Mouse (Mus musculus) adrenal gland, postnatal 14 days (tissue): Measurements from ENCODE around the gene Gm17018. TPM values are rescaled to one million over a fixed set of nuclear protein-coding genes. Genes with fewer than 3 reads are reported as not detected.
"Not testable (repeated sequence)": the region's sequence is repeated elsewhere in the genome, so short reads cannot be mapped to it uniquely, and the experiment has no call there.

Experiments
- DNase-seq: peaks from one replicate; pipeline ENCODE4 v3.0.0; 2021; ENCODE audit warnings: mixed read lengths
- long read RNA-seq, 2 experiments: library from polyadenylated mRNA; stranded (forward); transcript quantifications; one replicate each; pipeline ENCODE4 v2.0.0; 2021
- total RNA-seq: library from RNA; stranded (reverse); gene quantifications from 2 replicates; pipeline ENCODE4 v1.2.3, GENCODE M21; 2021

Gm17018 gene
- total RNA-seq: 21.1 and 22.6 TPM in 2 replicates
- long read RNA-seq, experiment 1, transcript Gm17018-201 (6 exons, 1,353 nt): major isoform, 46 of 59 reads
- long read RNA-seq, experiment 1, partial matches to known transcripts: 1 of 59 reads
- long read RNA-seq, experiment 1, other reads (novel, unspliced or antisense): 12 of 59 reads
- long read RNA-seq, experiment 2, transcript Gm17018-201 (6 exons, 1,353 nt): major isoform, 27 of 37 reads
- long read RNA-seq, experiment 2, partial matches to known transcripts: 1 of 37 reads
- long read RNA-seq, experiment 2, other reads (novel, unspliced or antisense): 8 of 37 reads

DNA sequence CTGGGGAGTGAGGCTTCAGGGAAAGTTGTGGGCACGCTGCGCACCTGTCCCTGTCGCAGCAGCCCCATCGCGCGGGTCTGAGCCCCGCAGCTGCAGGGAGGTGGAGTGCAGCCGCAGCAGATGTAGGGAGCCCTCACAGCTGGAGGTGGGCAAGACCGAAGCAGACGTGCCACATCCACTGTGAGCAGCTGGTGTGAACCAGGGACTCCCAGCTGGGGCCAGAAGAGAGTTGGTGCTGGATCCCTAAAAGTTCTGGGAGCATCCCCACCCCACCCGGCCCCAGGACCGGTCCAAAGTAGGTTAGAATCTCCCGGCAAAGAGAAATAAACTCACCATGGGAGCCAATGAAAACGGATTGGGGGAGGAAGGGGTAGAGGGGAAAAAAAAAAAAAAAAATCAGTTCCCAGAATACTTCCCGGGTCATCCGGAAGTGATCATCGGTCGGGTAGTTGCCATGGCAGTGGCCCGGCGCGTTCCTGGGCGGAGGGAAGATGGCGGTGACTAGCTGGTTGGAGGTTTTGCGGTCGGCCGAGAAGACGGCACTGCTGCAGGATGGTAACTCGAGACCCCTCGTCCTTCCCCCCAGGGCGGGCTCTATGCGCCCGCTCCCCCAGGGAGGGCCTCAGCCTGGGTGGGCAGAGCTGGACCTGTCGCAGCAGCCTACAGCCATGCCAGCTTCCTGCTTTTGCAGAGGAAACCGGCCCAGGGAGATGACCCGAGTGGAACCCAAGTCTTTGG lies at the start of gene Gm17018, which contains the start of gene Poll:
TSS of gene Gm17018 (plus strand) at position 463 of the 738 bp plus-strand sequence.
TSS of gene Poll (minus strand) at position 379 of the 738 bp plus-strand sequence.
- DNase-seq: peak; percentile 95

DNA sequence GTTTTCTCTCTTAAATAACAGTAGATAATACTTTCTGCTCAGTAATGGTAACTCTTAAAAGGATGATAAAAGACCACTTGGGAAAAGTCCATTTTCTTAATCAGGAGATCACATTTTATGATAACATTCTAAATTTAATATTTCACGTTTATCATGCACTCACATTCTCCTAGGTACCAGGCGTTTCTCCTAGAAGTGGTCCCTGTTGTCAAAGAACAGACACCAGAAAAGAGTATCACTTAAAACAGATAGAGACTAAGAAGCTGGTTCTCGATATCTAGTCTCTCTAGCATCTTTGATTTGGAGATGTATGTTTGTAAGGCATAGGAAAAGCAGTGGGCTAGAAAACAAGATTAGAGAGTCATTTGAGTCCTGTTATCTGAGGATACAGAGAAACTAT lies 49.7 kb upstream of the Gm17018 start:
- no peak for DNase-seq

DNA sequence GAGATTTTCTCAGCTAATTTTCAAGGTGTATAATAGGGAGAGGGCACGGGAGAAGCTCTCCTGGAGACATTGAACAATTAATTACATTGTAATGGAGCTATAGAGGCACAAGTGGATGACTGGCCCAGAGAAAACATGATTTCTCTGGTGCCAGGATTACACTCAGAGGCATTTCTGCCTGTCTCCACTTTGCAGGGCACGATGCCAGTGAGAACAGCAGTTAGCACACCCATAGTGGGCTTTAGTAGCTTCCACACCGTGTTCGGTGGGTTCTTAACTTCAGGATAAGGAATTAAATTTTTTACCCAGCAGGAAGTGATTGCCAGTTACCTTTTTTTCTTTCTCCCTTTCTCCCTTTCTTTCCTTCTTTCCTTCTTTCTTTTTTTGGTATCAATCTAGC lies 49.0 kb upstream of the Gm17018 start:
- DNase-seq: no peak

DNA sequence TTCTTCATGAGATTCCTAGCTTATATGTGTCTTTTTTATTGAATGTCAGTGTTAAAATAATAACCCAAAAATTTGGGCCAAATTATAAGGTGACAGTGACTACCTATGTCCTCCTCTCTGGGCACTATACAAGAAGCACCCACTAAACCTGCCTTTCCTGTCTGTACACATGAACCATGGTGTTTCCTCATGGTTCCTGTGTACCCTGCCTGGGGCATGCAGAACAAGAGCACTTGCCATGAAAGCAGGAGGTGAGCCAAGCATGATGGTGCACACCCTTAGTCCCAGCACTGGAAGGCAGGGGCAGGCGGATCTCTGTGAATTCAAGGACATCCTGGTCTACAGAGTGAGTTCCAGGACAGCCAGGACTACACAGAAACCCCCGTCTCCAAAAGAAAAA lies 45.1 kb upstream of the Gm17018 start:
- DNase-seq: no peak

DNA sequence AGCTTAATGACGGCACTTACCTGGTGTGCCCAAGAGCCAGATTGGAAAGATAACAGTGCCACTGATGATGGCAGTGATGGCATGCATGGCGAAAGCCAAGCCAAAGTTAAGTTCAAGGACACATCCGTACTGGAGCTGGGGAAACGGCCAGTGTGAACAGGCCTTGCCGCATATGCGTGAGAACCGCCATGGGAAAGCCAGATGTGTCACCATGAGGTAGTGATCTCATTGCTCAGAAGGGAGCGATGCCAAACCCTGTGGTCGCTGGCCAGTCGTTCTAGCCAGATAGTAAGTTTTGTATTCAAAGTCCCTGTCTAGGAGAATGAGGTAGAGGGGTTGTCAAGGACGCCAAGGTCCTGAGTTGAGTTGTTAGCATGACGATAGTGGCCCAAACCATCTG lies 44.2 kb upstream of the Gm17018 start:
- DNase-seq: peak; percentile 47

DNA sequence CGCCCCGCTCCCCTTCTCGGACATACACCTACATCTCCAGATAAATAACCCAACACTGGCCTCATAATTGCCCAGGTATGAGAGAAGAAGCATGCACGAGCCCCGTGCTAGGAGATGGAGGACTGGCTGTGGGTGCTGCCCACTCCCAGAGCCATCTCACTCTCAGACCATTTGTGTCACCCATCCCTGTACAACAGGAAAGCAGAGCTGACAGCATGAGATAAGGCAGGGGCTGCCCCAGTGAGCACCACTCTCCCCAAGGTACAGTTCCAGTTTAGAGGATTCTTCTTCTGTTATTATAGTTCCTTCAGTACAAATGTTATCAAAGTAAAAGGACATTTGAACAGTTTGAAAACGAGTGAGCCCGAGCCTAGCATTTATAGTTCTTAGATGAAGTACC lies 33.0 kb upstream of the Gm17018 start:
- DNase-seq: no peak

DNA sequence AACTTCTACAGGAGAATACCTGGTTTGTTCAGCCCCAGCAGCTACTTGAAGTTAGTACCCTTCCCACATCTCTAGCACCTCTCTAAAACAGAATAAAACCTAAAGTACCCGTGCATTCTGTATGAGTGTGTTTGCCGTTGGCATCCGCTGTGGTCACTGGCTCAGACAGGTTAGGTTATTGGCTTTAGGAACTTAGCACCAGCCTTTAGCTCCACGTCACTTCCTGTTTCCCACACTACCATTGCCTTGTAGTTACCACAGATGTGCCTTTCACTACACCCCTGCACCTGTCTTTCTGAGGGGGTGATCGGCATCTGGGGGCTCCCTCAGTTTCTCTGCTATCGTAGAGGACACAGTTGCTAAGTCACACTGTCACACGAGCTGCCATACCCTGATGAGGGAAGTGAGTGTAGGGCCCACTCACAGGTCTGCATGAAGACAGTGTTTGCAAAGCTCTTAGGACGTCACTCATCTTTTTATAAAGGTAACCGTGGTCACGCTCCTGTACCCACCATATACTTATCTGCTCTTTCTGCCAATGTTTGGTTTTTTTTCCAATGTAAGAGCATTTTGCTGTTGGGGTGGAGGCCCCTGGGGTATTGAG lies 32.4 kb upstream of the Gm17018 start:
- DNase-seq: no peak

DNA sequence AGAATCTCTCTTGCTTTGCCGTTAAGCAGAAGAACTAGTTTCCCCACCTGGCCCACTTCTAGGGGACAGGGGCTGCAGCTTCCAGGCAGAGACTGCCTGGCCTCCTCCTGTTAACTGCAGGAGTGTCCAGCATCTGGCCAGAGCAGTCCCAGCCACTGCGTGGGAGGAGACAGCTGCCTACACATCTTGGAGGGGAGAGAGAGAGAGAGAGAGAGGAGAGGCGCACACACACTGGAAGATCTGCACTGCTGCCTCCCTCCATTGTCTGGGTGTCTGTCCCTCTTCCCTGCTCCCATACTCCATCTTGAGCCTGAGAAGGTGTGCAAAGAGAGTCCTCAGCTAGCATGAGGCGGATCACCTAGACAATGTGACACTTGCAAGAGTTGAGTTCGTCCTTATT lies 31.1 kb upstream of the Gm17018 start:
- DNase-seq: no peak

DNA sequence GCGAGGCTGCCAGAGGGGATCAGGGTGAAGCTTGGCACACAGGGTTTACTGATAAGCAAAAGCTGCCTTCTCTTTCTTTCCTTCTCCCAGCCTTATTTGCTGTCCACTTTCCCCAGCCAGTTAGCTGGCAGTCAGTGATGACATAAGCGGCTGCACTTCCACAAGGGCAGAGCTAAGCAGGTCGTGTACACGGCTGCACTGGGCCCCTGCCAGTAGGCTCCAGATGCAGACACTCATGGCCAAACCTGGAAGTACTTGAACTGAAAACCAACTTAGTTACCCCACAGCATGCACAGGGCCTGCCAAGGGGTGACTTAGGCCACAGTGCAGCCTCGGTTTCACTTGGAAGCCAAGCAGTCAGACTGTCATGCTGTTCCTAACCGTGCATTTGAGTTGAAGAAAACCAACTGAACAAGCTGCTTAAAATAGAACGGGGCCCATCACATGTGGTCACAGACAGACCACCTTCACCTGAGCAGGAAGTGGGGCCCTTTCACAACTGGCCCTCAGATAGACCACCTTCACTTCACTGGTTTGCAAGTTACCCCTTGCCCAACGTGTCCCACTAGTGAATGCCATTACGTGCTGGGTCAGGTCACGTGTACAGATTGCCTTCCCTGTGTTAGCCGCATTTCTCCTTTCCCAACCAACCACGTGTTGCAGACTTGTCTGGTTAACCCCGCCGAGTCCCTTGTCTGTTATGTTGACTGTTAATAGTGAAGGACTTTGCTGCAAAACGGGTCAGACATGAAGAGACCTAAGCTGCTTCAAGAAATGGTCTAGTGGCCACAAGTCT lies 30.0 kb upstream of the Gm17018 start:
- DNase-seq: peak; percentile 73

DNA sequence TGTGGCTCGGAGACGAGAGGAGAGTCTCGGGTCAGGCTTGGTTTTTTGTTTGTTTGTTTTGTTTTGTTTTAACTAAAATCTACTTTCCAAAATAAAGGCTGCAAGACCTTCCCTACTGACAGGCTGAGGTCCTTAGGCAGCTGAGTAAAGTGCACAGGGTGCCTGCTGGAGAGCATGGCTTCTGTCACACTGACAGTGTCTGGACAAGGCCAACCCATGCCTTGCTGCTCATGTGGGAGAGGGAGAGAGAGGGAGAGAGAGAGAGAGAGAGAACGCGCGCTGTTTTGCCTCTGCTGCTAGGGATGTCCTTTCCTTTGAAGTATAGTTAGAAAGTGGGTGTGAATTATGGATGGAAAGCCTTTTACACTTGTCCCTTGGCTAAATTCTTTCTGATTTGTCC lies 28.9 kb upstream of the Gm17018 start:
- DNase-seq: no peak

DNA sequence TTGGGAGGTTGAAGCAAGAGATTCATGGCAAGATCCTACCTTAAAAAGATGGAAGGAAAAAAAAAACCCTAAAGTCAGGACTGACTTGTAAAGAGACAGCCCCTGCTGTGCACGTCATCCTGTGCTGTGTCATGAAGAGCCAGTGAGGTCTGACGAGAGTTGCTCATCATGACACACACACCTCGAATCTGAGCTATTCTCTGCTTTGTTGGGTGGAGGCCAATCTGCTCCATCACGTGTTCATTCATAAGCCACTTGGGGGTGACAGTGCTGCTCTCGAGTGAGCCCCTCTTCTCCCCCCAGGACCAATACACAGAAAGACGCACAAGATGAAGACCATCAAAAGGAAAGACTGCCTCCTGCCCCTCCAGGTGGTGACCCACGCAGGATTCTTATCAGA lies 26.8 kb upstream of the Gm17018 start:
- peak; percentile 53 for DNase-seq

DNA sequence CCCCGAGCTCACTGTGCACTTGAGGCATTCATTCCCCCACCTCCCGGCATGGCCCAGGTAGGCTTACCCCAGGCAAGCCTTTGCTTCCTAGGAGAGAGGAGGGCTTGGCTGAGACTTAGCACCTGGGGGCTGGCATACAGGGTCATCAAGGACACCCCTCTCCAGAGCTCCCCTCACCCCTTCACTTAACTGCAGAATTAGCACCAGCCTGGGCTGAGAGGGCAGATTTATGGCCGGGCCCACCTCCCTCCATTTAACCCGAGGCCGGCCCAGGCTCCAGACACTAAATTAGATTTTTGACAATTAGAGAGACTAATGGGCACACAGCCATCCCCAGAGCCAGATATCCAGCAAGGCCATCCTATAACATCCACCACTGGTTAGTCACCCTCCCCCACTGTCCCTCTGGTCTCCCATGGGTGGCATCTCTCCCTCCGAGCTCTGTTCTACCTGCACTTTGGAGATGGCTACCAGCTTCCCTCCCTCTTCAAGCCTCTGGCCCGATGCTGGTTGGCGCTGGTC lies 25.1 kb upstream of the Gm17018 start:
- peak; percentile 61 for DNase-seq

DNA sequence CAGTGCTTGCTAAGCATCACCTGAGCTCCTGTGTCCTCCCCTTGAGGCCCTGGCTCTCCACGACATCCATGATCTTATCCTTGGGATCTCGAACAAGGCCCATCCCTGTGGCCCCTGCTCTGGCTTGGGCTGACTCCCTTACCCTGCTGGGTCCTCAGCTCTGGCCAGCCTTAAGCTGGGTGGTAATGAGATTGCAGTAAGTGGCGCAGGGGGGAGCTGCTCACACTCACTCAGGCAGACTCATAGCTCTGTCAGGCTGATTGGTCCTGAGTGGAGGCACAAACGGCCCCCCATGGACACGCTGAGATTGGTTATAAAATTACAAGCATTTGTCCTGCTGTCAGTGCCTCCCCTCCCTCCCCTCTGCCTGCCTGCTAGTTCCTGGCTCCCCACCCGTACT lies 24.5 kb upstream of the Gm17018 start:
- DNase-seq: no peak

DNA sequence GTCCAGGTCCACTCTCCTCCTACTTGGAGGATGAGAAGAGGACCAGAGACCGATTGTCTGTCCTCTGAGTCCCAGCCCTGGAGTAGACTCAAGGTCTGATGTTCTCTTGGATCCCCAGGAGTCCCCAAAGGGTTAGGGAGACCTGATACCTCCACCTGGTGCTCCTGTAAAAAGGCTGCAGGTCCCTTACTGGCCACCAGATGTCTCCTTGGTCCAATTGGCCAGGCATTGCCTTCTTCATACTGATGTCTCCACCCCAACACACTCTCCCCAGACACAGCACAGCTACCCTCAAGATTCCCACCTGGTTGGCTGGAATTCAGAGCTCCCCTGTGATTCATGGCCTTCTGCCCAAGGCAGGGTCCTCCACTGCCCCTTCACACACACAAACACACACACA lies 22.9 kb upstream of the Gm17018 start:
- peak; percentile 65 for DNase-seq

DNA sequence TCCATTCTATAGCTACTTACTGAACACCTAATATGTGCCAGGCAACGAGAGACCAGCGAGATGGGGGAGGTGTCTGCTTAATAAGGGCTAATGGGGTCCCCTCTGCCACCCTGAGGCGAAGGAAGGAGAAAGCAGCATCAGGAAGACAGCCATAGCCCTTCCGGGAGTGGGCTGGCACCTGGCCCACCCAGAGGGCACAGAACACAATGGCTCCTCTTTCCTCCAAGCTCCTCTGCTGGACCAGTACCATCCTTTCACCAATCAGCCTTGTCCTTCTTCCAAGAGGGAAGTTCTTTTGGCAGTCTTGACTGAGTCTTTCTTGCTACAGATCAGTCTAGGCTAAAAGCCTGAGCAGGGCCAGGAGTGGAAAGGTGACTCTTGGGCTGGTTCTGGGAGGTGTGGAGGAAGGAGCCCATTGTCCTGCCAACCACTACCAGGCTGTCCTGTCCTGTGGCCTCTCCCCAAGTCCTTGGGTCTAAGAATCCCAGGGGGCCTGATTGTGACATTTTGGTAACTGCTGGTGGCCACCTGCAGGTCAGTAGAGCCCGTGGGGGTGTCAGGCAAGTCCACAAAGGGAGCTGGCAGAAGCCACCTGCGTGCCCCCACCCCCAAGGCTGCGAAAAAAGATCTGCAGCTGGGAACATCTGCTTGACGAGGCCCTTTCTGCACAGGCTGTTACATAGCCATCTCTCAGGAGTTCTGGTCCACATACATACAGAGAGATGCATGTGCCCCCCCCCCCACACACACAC lies 19.6 kb upstream of the Gm17018 start:
- peak; percentile 39 for DNase-seq

DNA sequence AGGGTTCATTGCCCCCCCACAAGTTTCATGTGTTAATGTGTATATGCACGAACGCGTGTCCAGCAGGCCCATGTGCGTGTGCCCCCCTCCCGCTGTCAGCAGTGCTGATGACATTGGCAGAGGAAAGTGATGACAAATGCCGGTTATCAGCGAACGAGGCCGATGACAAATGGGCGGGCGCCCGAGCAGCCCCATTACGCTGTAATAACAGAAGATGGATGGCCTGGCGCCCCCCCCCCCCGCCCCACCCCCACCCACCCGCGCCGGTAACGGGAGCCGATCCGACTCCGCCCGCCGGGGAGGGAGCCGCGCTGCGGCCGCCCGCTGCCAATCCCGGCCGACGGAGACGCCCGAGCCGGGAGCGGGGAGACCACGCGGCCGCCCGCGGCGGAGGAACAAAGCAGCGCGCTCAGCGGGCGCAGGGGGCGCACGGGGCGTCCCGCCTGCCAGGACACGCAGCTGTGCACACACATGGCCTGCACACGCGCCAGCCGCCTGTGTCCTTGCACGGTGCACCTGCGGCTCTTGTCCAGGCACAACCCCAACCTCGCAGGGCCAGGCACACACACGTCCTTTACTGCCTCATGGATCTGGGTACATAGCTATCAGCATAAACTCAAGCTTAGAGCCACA lies 18.9 kb upstream of the Gm17018 start:
- peak; percentile 75 for DNase-seq

DNA sequence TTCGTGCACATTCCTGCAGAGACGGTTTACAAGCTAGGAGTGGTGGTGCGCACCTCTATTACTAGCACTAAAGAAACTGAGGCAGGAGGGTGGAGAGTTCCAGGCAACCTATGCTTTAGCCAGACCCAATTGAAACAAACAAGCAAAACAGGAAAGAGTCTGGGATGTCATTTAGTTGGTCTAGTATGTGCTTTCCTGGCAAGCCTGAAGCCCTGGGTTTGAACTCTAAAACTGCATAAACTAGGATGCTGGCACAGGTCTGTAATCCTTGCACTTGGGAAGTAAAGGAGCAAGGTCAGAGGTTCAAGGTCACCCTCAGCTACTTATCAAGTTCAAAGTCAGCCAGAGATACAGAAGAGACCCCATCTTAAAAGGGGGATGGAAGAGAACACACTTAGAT lies 18.4 kb upstream of the Gm17018 start:
- DNase-seq: no peak

DNA sequence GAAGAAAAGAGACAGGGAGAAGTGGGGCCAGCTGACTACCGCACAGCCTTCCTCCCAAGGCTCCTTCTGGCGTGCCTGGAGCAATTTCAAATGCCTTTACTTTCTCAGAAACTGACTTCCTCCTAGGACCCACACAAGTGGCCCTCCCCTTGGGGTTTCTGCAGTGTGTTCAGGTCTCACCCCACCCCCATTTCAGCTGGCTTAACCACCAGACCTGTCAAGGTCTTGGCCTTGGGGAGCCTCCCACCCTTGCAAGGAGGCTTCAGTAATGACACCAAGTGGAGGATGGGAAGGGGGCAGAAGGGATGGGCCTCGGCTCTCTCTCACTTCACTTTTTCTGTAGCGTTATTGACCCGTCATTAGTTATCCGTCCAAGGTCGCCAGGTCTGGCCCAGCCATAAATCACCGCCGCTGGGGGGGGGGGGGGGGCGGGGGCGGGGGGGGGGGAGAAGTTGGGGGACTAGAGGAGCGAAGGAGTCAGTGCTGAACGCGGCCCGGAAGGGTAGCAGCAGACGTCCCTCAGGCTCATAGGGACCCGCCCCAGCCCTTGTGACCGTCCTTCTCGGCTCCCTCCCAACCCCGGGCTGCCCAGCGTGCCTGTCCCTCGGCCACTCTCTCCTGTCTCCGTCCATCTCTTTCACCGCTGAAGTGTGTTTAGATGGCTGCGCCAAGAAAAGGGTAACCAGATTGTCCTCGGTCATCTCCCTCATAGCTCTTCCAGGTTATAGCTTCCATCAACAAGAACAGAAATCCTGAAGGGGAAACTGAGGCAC lies 16.1 kb upstream of the Gm17018 start:
- DNase-seq: peak; percentile 68

DNA sequence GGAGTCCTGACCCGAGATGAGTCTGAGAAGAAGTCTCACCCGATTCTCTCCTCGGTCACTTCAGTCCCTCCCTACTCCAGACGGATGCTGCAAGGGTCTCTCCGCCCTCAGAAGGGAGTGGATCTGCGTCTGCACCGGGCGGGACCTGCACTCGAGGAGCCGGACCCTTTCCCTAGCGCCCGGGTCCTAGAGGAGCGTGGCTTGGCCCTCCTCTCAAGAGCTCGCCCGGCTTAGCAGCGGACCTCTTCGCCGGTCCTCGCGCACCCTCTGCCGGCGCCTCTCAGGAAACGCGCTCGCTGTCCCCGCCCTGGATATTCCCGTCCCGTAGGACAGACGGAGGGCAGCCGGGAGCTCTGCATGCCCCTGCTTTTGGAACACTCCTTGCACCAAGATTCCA lies 15.5 kb upstream of the Gm17018 start:
- peak; percentile 91 for DNase-seq

DNA sequence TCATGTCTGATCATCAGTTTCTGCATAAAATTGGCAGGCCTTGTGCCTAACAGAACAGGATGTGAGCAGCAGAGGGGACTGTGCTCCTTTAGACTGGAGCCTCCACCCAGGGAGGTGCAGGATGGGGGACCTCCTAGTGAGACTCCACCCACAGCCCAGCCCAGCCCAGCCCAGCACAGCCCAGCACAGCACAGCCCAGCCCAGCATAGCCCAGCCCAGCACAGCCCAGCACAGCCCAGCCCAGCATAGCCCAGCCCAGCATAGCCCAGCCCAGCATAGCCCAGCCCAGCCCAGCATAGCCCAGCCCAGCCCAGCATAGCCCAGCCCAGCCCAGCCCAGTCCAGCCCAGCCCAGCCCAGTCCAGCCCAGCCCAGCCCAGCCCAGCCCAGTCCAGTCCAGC lies 12.2 kb upstream of the Gm17018 start:
- not testable (repeated sequence) for DNase-seq
